13 mouse cellular contexts compared by ENCODE assay signal in genomic region chr1:66251649-66252332, GRCm38 (mm10).
A peak's percentile ranks its signal among the peaks of the same experiment; 100 is the strongest.
DNase-seq lines count a peak whose midpoint lies in the region; ATAC-seq and TF ChIP-seq lines count a peak whose summit lies in the region.
"Had no signal": no experiment of that assay in that cellular context is flagged by ENCODE, and none has a peak within 500 bp of the region (broad histone marks: within the 10 kb centered on the region; RNA-seq: fewer than 3 reads in every experiment).

No protein-coding gene starts in this region.

- 22% methylated on average over 4 of the region's 4 CpGs for WGBS in forebrain, embryonic 10.5 days
- 9% methylated on average over 4 of the region's 4 CpGs for whole genome bisulfite sequencing in forebrain, postnatal 0 days
- 5% methylated on average over 4 of the region's 4 CpGs for WGBS in forebrain, embryonic 15.5 days
- WGBS in limb, embryonic 12.5 days = 24% methylated on average over 4 of the region's 4 CpGs
- WGBS in neural tube, embryonic 13.5 days = 19% methylated on average over 4 of the region's 4 CpGs

- H3K4me1 ChIP-seq in forebrain, embryonic 10.5 days = peaks cover 30% of the 10 kb centered on the region
- H3K4me1 ChIP-seq in forebrain, postnatal 0 days (ENCODE audit: insufficient read depth) = no peaks in the 10 kb centered on the region
- peaks cover 40% of the 10 kb centered on the region for H3K4me1 ChIP-seq in forebrain, embryonic 15.5 days
- peaks cover 16% of the 10 kb centered on the region for H3K4me1 ChIP-seq in limb, embryonic 12.5 days (replicated peaks)
- H3K4me1 ChIP-seq in neural tube, embryonic 13.5 days (replicated peaks) = peaks cover 48% of the 10 kb centered on the region

- TF ChIP-seq CTCF in forebrain, postnatal 0 days (IDR thresholded peaks at IDR 0.05; ENCODE audit: low read depth) = no peak
- no peak for TF ChIP-seq CTCF in layer of hippocampus, adult 2 months (conservative IDR thresholded peaks at IDR 0.05)

- no peak for DNase-seq in forebrain, embryonic 10.5 days (ENCODE audit: extremely low spot score, low spot score)
- DNase-seq in forebrain, postnatal 0 days = no peak
- no peak for DNase-seq in layer of hippocampus, adult 2 months (ENCODE audit: low spot score in 2 of 2)
- DNase-seq in spleen, postnatal 10 days (ENCODE audit: low spot score in 2 of 2) = no peak
- no peak for DNase-seq in layer of hippocampus, postnatal 36 days
- DNase-seq: cerebellum, adult 11 months; layer of hippocampus, adult 9-11 months; lung, adult 2 months; thymus, adult 2 months had no signal

- no peaks in the 10 kb centered on the region for H3K9me3 ChIP-seq in forebrain, embryonic 10.5 days
- no peaks in the 10 kb centered on the region for H3K9me3 ChIP-seq in forebrain, postnatal 0 days (ENCODE audit: low read length)
- H3K9me3 ChIP-seq in forebrain, embryonic 15.5 days = no peaks in the 10 kb centered on the region
- no peaks in the 10 kb centered on the region for H3K9me3 ChIP-seq in limb, embryonic 12.5 days
- H3K9me3 ChIP-seq in neural tube, embryonic 13.5 days = no peaks in the 10 kb centered on the region
- H3K9me3 ChIP-seq: G1E had no signal

- H3K4me2 ChIP-seq in forebrain, postnatal 0 days (ENCODE audit: low read depth) = no peak overlapping the region
- H3K4me2 ChIP-seq in forebrain, embryonic 15.5 days (replicated peaks) = no peak overlapping the region
- peak overlapping the region; percentile 15 for H3K4me2 ChIP-seq in limb, embryonic 12.5 days
- no peak overlapping the region for H3K4me2 ChIP-seq in neural tube, embryonic 13.5 days

- no peak overlapping the region for H3K9ac ChIP-seq in forebrain, postnatal 0 days
- H3K9ac ChIP-seq in forebrain, embryonic 15.5 days (replicated peaks) = no peak overlapping the region
- no peak overlapping the region for H3K9ac ChIP-seq in limb, embryonic 12.5 days (replicated peaks)
- no peak overlapping the region for H3K9ac ChIP-seq in neural tube, embryonic 13.5 days

- H3K36me3 ChIP-seq in forebrain, embryonic 10.5 days (replicated peaks) = peaks cover 5% of the 10 kb centered on the region
- H3K36me3 ChIP-seq in forebrain, postnatal 0 days (ENCODE audit: insufficient read depth) = peaks cover 6% of the 10 kb centered on the region
- peaks cover 12% of the 10 kb centered on the region; the same call in 1 of the 2 replicates for H3K36me3 ChIP-seq in forebrain, embryonic 15.5 days
- H3K36me3 ChIP-seq in limb, embryonic 12.5 days = no peaks in the 10 kb centered on the region
- peaks cover 12% of the 10 kb centered on the region for H3K36me3 ChIP-seq in neural tube, embryonic 13.5 days
- H3K36me3 ChIP-seq: G1E had no signal

- no peaks in the 10 kb centered on the region for H3K27me3 ChIP-seq in forebrain, embryonic 10.5 days (ENCODE audit: poor library complexity, severe bottlenecking)
- H3K27me3 ChIP-seq in forebrain, postnatal 0 days (ENCODE audit: insufficient read depth, low read length) = no peaks in the 10 kb centered on the region
- H3K27me3 ChIP-seq in forebrain, embryonic 15.5 days = no peaks in the 10 kb centered on the region
- H3K27me3 ChIP-seq in limb, embryonic 12.5 days = no peaks in the 10 kb centered on the region
- no peaks in the 10 kb centered on the region for H3K27me3 ChIP-seq in neural tube, embryonic 13.5 days

- no peak overlapping the region for H3K4me3 ChIP-seq in forebrain, embryonic 10.5 days
- H3K4me3 ChIP-seq in forebrain, postnatal 0 days (ENCODE audit: low read depth, low read length) = no peak overlapping the region
- H3K4me3 ChIP-seq in forebrain, embryonic 15.5 days = no peak overlapping the region
- H3K4me3 ChIP-seq in limb, embryonic 12.5 days (replicated peaks) = no peak overlapping the region
- H3K4me3 ChIP-seq in neural tube, embryonic 13.5 days = no peak overlapping the region
- no peak overlapping the region for H3K4me3 ChIP-seq in layer of hippocampus, adult 2 months

- ATAC-seq in forebrain, postnatal 0 days = no peak
- ATAC-seq in forebrain, embryonic 15.5 days (replicated peaks) = no peak
- ATAC-seq in limb, embryonic 12.5 days (ENCODE audit: insufficient number of reproducible peaks, insufficient read depth, low FRiP score, low TSS enrichment, low read depth) = no peak; the same call in 1 of the 2 replicates
- 0 out of 2 replicates have a peak, but pooled peaks have one; percentile 37 for ATAC-seq in neural tube, embryonic 13.5 days (ENCODE audit: low read depth)

- peak overlapping the region; percentile 66; the same call in 1 of the 2 replicates for H3K27ac ChIP-seq in forebrain, embryonic 10.5 days
- H3K27ac ChIP-seq in forebrain, postnatal 0 days (ENCODE audit: low read depth, low read length) = no peak overlapping the region
- H3K27ac ChIP-seq in forebrain, embryonic 15.5 days (replicated peaks) = peak overlapping the region; percentile 65
- H3K27ac ChIP-seq in limb, embryonic 12.5 days = peak overlapping the region; percentile 82
- H3K27ac ChIP-seq in neural tube, embryonic 13.5 days (replicated peaks) = peak overlapping the region; percentile 69
- H3K27ac ChIP-seq in layer of hippocampus, adult 2 months = no peak overlapping the region; the same call in 1 of the 2 replicates

Comparison
In these comparisons a context has a peak if more than half of its experiments do, and no peak if none do; other contexts are left out.
1. H3K27ac ChIP-seq: peak in forebrain, embryonic 10.5 days (single experiment), forebrain, embryonic 15.5 days (single experiment), limb, embryonic 12.5 days (single experiment) and neural tube, embryonic 13.5 days (single experiment); none in forebrain, postnatal 0 days (single experiment) and layer of hippocampus, adult 2 months (single experiment).